Mouse (Mus musculus) liver, postnatal 0 days (tissue): ENCODE results near the gene Nuf2. TPM values are rescaled to one million over a fixed set of nuclear protein-coding genes. Genes with fewer than 3 reads are reported as not detected.

Experiments used
- ATAC-seq: fragments of 200-750 bp; cut with Nextera tagmentation; 2 replicates; pipeline ENCODE4 v1.8.0; 2017; ENCODE audit warnings: mild to moderate bottlenecking, moderate library complexity
- DNase-seq: peaks from one replicate; pipeline ENCODE4 v3.0.0-alpha.2; 2016
- H3K27ac ChIP-seq: fragments of 300-500 bp; sonication (generic); 2 replicates; pipeline ENCODE4 v1.5.1; 2014; ENCODE audit warnings: antibody characterized with exemption, moderate library complexity, mild to moderate bottlenecking, low read depth
- H3K27me3 ChIP-seq: fragments of 300-500 bp; sonication (generic); 2 replicates; pipeline ENCODE4 v1.6.1; 2014; ENCODE audit warnings: low read length, control low read depth, mixed read lengths; ENCODE audit not compliant: insufficient read depth
- H3K36me3 ChIP-seq: fragments of 300-500 bp; sonication (generic); replicated peaks from 2 replicates; pipeline ENCODE4 v1.6.1; 2014; ENCODE audit warnings: mild to moderate bottlenecking, control low read depth, low read length, moderate library complexity, mixed read lengths; ENCODE audit not compliant: insufficient read depth
- H3K4me1 ChIP-seq: fragments of 300-500 bp; sonication (generic); 2 replicates; pipeline ENCODE4 v1.6.1; 2014; ENCODE audit warnings: antibody characterized with exemption, mild to moderate bottlenecking, control low read depth; ENCODE audit not compliant: insufficient read depth
- H3K4me2 ChIP-seq: fragments of 300-500 bp; sonication (generic); 2 replicates; pipeline ENCODE4 v1.6.1; 2014; ENCODE audit warnings: low read depth, mild to moderate bottlenecking, low read length, moderate library complexity, mixed read lengths
- H3K4me3 ChIP-seq: fragments of 300-500 bp; sonication (generic); 2 replicates; pipeline ENCODE4 v1.5.1; 2014; ENCODE audit warnings: low read depth, low read length
- H3K9ac ChIP-seq: fragments of 300-500 bp; sonication (generic); replicated peaks from 2 replicates; pipeline ENCODE4 v1.6.1; 2014; ENCODE audit warnings: mild to moderate bottlenecking, moderate library complexity
- H3K9me3 ChIP-seq: fragments of 300-500 bp; sonication (generic); 2 replicates; pipeline ENCODE4 v1.6.1; 2016; ENCODE audit warnings: mild to moderate bottlenecking, control low read depth, low read length, mixed read lengths
- CTCF ChIP-seq: sonication (generic); IDR thresholded peaks from 2 replicates; pipeline ENCODE4 v1.5.1; 2016; ENCODE audit warnings: antibody characterized with exemption, low read depth
- EP300 ChIP-seq: IDR thresholded peaks from 2 replicates; pipeline ENCODE4 v1.6.1; 2016; ENCODE audit warnings: antibody characterized with exemption, low read depth, mild to moderate bottlenecking
- WGBS: fragments of 180-500 bp; shearing (Covaris S2); extraction: QIAGEN DNeasy Blood & Tissue Kit; methylation state at CpG from one replicate; pipeline ENCODE4 v1.1.7; 2014; ENCODE audit not compliant: insufficient replicate concordance; 5-methylcytosine and 5-hydroxymethylcytosine counted together
- polyA plus RNA-seq: library from polyadenylated mRNA; unstranded; fragments of >200 nt; fragmentation: Nextera tagmentation; extraction: Ambion mirVana; gene quantifications from 2 replicates; pipeline ENCODE4 v1.2.1, GENCODE M21; 2015

Nuf2 gene
- polyA plus RNA-seq, 1 experiment from 2014 or later, result 22.6 TPM

DNA sequence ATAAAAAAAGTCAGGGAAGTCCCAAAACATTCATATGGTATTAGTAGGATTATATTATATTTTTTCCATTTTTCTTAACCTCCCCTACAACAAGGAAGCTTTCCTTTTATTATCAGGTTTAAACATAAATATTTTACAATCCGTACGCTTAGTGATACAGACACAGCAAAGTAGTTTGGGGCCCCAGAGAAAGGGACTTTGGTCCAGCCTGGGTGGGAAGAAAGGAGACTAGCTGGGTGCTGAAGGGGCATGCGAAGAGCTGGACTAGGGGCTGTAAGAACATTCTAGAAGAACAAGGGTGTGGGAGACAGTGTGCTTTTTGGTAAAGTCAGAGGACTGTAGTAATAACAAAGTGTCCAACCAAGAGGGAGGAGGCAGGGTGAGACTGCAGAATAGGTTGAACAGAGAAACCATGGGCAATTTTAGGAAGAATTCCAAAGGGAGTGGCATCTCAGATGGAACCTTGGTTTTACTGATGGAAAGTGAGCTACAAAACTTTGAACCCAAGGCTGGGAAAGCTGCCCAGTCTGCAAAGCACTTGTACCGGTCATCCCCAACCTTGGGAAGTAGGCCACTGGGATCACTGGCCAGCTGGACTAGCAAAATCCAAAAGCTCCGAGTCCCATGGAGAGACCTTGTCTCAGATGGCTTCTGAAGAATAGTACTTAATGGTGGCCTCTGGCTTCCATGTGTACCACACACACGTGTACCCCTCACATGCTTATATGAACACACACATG is 48.5 kb downstream of the Nuf2 start:
- WGBS, result 82% methylated on average over 6 of the region's 6 CpGs
- no peak overlapping the region for H3K9ac ChIP-seq
- H3K27ac ChIP-seq, result no peak overlapping the region
- H3K4me2 ChIP-seq, result no peak overlapping the region
- TF ChIP-seq EP300 (no peak), CTCF (no peak)
- no peaks in the 10 kb centered on the region for H3K27me3 ChIP-seq
- H3K36me3 ChIP-seq, result no peaks in the 10 kb centered on the region
- no peak for ATAC-seq
- H3K9me3 ChIP-seq, result no peaks in the 10 kb centered on the region
- no peak overlapping the region for H3K4me3 ChIP-seq
- no peaks in the 10 kb centered on the region for H3K4me1 ChIP-seq
- DNase-seq, result no peak

DNA sequence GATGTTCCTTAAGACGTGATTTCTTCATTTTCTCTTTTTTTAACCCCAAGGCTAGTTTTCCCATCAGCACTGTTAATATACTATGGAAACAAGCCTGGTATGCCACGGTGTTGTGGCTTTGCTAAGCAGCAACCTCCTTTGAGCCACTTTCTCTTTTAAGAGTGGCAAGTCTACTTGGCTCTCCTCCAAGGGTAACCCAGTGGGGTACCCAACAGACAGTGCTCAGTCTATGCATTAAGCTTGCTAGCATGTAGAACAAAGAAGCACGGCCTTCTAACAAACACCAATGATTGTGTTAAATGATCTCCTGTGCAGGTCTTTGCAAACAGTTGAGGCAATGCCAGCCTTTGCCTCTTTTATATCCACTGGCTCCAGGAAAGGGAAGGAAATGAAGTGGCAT is 60.1 kb downstream of the Nuf2 start:
- WGBS, result 73% methylated on average over 3 of the region's 3 CpGs
- Histone ChIP-seq H3K9me3 (no peaks in the 10 kb centered on the region), H3K27me3 (no peaks in the 10 kb centered on the region), H3K27ac (no peak overlapping the region), H3K9ac (no peak overlapping the region), H3K4me1 (no peaks in the 10 kb centered on the region), H3K4me3 (no peak overlapping the region), H3K4me2 (no peak overlapping the region), H3K36me3 (no peaks in the 10 kb centered on the region)
- DNase-seq, result no peak
- TF ChIP-seq EP300 (no peak), CTCF (no peak)
- ATAC-seq, result no peak

DNA sequence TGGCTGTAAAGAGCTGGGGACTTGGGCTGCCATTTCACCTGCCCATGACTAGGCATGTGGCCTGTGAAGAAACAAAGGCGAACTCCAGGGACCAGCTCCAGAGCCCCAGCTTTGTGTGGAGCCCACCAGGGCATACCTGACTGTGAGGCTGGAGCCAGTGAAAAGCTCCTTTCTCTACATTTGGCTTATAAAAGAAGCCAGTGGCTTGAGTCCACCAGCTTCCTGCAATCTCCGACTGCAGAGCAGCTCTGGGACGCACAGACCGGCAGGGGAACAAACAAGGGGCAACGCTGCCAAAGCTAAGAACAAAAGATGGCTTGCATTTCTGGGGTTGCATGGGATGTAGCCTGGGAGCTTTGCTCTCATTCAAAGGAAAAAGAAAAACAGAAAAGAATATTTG is 63.5 kb downstream of the Nuf2 start:
- DNase-seq, result no peak
- Histone ChIP-seq H3K9ac (no peak overlapping the region), H3K27ac (no peak overlapping the region), H3K27me3 (no peaks in the 10 kb centered on the region), H3K4me1 (no peaks in the 10 kb centered on the region), H3K4me3 (no peak overlapping the region), H3K4me2 (no peak overlapping the region), H3K36me3 (no peaks in the 10 kb centered on the region), H3K9me3 (no peaks in the 10 kb centered on the region)
- no peak for ATAC-seq
- 71% methylated on average over 5 of the region's 5 CpGs for WGBS
- TF ChIP-seq EP300, result no peak
- TF ChIP-seq CTCF, result no peak

DNA sequence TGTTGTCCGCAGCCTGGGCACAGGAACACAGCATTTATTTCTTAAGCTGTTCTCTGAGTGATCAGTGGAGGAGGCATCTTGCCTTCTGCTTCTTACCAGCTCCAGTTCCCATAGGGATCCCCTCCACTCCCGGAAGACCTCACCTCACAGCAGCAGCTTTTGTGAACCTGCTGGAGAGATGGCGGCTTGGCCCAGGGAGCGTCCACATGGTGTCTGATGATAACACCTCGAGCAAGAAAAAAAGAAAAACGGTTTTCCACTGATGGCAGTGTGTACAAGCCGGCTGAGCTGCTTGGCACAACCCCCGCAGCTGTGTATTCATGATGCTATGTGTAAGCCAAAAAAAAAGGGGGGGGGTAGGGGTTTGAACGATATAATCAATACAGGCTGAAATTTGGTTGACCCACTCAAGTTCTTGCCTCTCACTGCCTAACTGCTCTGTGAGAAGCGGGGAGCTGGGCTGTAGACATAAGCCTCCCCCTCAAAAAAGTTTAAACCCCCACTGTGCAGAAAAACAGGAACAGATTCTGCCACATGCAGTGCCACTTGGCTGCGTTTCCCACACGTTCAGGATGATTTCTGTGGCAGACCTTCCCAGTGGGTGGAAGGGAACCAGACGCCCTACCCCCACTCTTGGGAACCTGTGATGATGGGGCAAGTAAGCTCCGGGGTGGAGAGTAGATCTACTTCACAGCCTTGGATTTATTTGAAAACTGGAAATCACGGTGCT is 68.7 kb downstream of the Nuf2 start:
- H3K4me2 ChIP-seq, result no peak overlapping the region
- WGBS, result 66% methylated on average over 15 of the region's 15 CpGs
- no peak overlapping the region for H3K9ac ChIP-seq
- no peak overlapping the region for H3K27ac ChIP-seq
- no peaks in the 10 kb centered on the region for H3K9me3 ChIP-seq
- no peak overlapping the region for H3K4me3 ChIP-seq
- no peak for ATAC-seq
- H3K4me1 ChIP-seq, result no peaks in the 10 kb centered on the region
- no peaks in the 10 kb centered on the region for H3K36me3 ChIP-seq
- no peaks in the 10 kb centered on the region for H3K27me3 ChIP-seq
- DNase-seq, result no peak
- TF ChIP-seq CTCF (no peak), EP300 (no peak)

DNA sequence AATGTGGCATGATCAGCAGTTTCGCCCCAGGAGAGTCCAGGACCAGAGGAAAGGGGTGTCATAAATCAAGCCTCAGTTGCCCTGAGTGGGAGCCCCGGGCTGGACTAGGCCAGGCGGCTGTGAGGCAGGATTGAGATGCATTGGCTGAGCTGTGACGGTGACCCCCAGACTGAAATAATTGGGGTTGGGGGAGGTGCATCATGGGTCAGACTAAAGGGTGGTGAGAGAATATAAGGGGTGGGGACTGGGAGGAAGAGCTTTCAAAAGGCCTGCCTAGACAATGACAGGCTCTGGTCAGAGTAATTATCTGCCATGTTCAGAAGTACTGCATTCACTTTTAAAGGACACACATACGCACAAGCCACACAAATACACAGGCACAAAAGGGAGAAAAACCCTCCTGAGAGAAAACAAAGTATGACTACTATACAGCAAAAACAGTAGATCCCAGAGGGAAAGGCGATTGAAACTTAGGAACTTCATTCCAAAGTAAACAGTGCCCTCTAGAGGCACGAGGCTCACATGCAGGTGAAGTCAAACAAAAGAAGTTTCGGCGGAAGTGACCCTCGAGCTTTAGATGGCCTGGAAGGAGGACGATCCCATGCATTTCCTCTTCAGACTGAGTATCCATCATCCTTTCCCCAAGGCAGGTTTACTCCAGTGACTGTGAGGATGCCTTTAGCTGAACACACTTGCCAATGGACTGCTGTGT is 72.0 kb downstream of the Nuf2 start:
- no peak overlapping the region for H3K4me2 ChIP-seq
- no peak for TF ChIP-seq EP300
- TF ChIP-seq CTCF, result peak; percentile 82
- no peak for ATAC-seq

More for the DNA sequence above, 72.0 kb downstream of the Nuf2 start:
- WGBS, result 29% methylated on average over 11 of the region's 11 CpGs
- H3K27me3 ChIP-seq, result no peaks in the 10 kb centered on the region
- no peaks in the 10 kb centered on the region for H3K4me1 ChIP-seq
- H3K27ac ChIP-seq, result no peak overlapping the region
- no peaks in the 10 kb centered on the region for H3K36me3 ChIP-seq
- H3K9me3 ChIP-seq, result no peaks in the 10 kb centered on the region
- no peak overlapping the region for H3K9ac ChIP-seq
- peak; percentile 29 for DNase-seq
- H3K4me3 ChIP-seq, result no peak overlapping the region

Other genes starting within 250 kb of the Nuf2 start
- gene Rgs5, start 124.0 kb upstream of the Nuf2 start, polyA plus RNA-seq, result 0.46 and 0.62 TPM in 2 replicates
- gene Rgs4, start 216.2 kb upstream of the Nuf2 start, polyA plus RNA-seq, result 0.27 and 0.35 TPM in 2 replicates